Mouse (Mus musculus) retina, postnatal 1 day (tissue): Measurements from ENCODE around the gene Krtap3-1.
"Not testable (repeated sequence)": the region's sequence is repeated elsewhere in the genome, so short reads cannot be mapped to it uniquely, and the experiment has no call there.

Source experiments
- DNase-seq: peaks from one replicate; pipeline ENCODE4 v3.0.0-alpha.2; 2012

The Krtap3-1 gene

GRCm38 (mm10) chr11:99566530-99566929, at the start of gene Krtap3-1:
TSS of gene Krtap3-1 (minus strand) at chr11:99566630.
- no peak for DNase-seq

GRCm38 (mm10) chr11:99614796-99615363, 48.5 kb upstream of the Krtap3-1 start, which contains the start of gene Krtap2-4:
TSS of gene Krtap2-4 (minus strand) at chr11:99614846.
- no peak for DNase-seq

GRCm38 (mm10) chr11:99610089-99610488, 43.7 kb upstream of the Krtap3-1 start, which contains the start of gene Gm11937:
TSS of gene Gm11937 (minus strand) at chr11:99610189.
- DNase-seq, result not testable (repeated sequence)

- DNase-seq, result no peak
These were observed 42.7 kb upstream of the Krtap3-1 start for GRCm38 (mm10) chr11:99609126-99609525.

- DNase-seq, result not testable (repeated sequence)
These were observed 36.8 kb upstream of the Krtap3-1 start, which contains the start of gene Gm11938 for GRCm38 (mm10) chr11:99603208-99603607. TSS of gene Gm11938 (minus strand) at chr11:99603308.

DNA sequence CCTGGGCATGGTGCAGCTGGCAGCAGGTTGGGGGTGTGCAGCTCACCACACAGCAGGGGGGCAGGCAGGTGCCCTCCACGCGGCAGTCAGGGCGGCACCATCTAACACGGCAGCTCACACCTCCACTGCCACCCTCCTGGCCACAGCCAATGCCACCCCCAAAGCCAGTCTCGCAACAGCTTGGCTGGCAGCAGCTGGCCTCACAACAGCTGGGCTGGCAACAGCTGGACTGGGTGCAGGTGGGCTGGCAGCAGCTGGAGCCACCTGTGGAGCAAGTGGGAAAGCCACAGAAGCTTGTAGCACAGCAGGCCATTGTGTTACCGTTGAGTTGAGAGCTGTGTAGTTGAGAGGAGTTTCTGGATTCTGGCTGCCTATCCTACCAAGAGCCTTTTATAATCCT, 31.3 kb upstream of the Krtap3-1 start, which contains the start of gene Krtap9-3:
TSS of gene Krtap9-3 (minus strand) at position 364 of the 400 bp plus-strand sequence.
- DNase-seq, result not testable (repeated sequence)

GRCm38 (mm10) chr11:99590981-99591380, 24.6 kb upstream of the Krtap3-1 start, which contains the start of gene Krtap1-3:
TSS of gene Krtap1-3 (minus strand) at chr11:99591339.
- DNase-seq, result no peak

GRCm38 (mm10) chr11:99585096-99585495, 18.7 kb upstream of the Krtap3-1 start:
- no peak for DNase-seq

DNA sequence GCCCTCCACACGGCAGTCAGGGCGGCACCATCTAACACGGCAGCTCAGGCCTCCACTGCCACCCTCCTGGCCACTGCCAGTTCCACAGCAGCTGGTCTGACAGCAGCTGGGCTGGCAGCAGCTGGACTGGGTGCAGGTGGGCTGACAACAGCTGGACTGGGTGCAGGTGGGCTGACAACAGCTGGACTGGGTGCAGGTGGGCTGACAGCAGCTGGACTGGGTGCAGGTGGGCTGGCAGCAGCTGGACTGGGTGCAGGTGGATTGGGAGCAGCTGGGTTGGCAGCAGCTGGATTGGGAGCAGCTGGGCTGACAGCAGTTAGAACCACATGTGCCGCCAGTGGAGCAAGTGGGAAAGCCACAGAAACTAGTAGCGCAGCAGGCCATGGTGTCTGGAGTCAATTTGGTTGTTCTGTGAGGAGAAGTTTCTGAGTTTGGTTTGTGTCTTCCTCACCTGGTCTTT, 16.8 kb upstream of the Krtap3-1 start, which contains the start of gene Krtap1-4:
TSS of gene Krtap1-4 (minus strand) at position 410 of the 460 bp plus-strand sequence.
- DNase-seq, result no peak

GRCm38 (mm10) chr11:99581564-99581963, 15.1 kb upstream of the Krtap3-1 start:
- DNase-seq, result no peak

DNA sequence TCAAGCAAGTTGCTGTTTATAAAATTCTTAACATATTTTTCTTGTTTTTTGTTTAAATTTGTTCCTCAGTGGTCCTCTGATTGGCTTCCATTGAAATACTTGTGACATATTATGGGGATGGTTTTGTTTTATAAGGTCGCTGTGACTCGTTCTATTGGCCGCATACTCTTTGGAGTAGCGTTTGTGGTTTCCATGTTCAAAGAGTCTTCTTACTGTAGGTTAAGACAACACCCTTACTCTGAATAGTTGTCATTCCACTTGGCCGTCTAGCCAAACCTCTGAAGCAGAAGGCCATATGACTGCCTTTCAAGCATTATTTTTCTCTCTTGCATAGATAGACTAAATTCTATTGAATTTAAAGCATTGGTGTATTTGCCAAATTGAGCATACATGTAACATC, 14.6 kb upstream of the Krtap3-1 start:
- no peak for DNase-seq

DNA sequence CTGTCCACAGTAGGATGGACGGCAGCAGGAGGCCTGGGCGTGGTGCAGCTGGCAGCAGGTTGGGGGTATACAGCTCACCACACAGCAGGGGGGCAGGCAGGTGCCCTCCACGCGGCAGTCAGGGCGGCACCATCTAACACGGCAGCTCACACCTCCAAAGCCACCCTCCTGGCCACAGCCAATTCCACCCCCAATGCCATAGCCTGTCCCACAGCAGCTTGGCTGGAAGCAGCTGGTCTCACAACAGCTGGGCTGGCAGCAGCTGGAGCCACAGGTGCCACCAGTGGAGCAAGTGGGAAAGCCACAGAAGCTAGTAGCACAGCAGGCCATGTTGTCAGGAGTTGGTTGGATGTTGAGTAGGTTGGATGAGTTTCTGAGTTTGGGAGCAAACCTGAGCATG, 14.2 kb upstream of the Krtap3-1 start, which contains the start of gene Krtap1-5:
TSS of gene Krtap1-5 (minus strand) at position 381 of the 400 bp plus-strand sequence.
- no peak for DNase-seq

GRCm38 (mm10) chr11:99574106-99574505, 7.7 kb upstream of the Krtap3-1 start:
- DNase-seq, result peak; percentile 85

GRCm38 (mm10) chr11:99573164-99573563, 6.7 kb upstream of the Krtap3-1 start:
- no peak for DNase-seq

DNA sequence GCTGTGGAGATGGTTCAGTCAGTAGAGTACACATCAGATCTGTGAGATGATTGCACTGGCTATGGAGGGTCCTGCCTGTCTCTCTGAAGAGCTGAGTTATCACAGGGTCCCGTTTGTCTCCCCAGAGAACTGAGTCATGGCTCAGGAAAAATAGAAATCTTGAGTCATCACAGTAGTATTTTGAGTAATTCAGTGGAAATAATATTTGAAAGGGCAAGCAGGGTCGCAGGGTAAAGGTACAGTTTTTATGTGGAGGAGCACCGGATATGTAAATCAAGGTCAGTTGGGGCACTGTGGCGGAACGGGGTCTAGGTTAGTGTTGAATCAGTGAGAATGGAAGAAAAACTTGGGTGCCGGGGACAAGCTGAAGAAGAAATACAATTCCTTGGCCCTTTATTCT, 3.9 kb downstream of the Krtap3-1 start:
- no peak for DNase-seq

- DNase-seq, result no peak
These were observed 7.1 kb downstream of the Krtap3-1 start, which contains the start of gene Gm11939 for GRCm38 (mm10) chr11:99559366-99559765. TSS of gene Gm11939 (minus strand) at chr11:99559466.

GRCm38 (mm10) chr11:99557976-99558745, 8.3 kb downstream of the Krtap3-1 start:
- no peak for DNase-seq

- no peak for DNase-seq
These were observed 9.7 kb downstream of the Krtap3-1 start, which contains the start of gene Krtap3-2 for GRCm38 (mm10) chr11:99556753-99557152. TSS of gene Krtap3-2 (minus strand) at chr11:99556853.

- DNase-seq, result no peak
These were observed 10.2 kb downstream of the Krtap3-1 start for GRCm38 (mm10) chr11:99556195-99556594.

- no peak for DNase-seq
These were observed 15.7 kb downstream of the Krtap3-1 start, which contains the start of gene Krtap3-3 for GRCm38 (mm10) chr11:99550765-99551164. TSS of gene Krtap3-3 (minus strand) at chr11:99550865.

- DNase-seq, result no peak
These were observed 18.5 kb downstream of the Krtap3-1 start for GRCm38 (mm10) chr11:99547892-99548291.

DNA sequence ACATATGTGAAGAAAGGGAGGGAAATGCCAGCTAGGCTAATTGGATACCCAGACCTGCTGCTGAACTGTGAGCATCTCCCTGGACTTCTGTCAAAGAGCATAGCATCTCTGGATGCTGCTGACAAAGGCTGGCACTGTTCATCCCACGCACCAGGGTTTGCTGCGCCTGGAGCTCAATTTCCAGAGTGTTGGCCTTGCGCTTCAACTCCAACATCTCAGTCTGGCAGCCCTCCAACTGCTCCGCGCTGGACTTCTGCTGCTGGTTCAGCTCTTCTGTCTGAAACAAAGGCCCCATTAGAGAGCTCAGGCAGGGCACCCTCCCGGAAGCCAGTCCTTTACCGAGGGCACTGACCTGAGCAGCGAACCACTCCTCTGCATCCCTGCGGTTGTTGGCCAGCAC, 26.7 kb downstream of the Krtap3-1 start:
- peak; percentile 94 for DNase-seq

DNA sequence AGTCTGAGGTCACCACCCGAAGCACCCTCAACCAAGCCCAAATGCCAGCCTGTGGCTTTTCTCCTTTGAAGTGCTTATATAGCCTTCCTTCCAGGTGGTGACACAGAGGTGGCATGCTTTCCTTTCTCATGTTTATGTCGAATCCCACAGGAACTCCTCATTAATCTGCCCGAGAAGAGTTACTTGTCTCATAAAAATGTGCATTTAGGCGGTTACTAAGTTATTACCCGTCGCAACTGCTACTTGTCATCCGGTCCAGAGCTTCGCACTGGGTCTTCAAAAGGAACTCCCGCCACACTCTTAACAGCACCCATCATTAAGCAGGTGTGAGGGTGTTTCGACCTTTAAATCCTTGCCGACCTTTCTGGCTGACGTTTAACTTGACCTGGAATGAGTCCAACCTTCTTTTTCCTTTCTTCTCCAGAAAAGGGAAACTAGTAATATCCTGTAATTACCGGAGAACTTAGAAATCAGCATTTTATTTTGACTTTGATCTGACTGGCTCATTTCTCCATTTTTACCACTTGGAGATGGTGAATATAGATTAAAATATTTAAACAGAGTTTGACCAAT, 45.1 kb downstream of the Krtap3-1 start, which contains the start of gene Krt39:
TSS of gene Krt39 (minus strand) at position 51 of the 573 bp plus-strand sequence.
- DNase-seq, result no peak
